Mouse (Mus musculus): Measurements from ENCODE around the gene Glrx.

The Glrx gene

GRCm38 (mm10) chr13:75839719-75840481 lies at the start of gene Glrx:
Gene Glrx (plus strand): TSS chr13:75839868.
- DNase-seq = peak; percentile 99

DNA sequence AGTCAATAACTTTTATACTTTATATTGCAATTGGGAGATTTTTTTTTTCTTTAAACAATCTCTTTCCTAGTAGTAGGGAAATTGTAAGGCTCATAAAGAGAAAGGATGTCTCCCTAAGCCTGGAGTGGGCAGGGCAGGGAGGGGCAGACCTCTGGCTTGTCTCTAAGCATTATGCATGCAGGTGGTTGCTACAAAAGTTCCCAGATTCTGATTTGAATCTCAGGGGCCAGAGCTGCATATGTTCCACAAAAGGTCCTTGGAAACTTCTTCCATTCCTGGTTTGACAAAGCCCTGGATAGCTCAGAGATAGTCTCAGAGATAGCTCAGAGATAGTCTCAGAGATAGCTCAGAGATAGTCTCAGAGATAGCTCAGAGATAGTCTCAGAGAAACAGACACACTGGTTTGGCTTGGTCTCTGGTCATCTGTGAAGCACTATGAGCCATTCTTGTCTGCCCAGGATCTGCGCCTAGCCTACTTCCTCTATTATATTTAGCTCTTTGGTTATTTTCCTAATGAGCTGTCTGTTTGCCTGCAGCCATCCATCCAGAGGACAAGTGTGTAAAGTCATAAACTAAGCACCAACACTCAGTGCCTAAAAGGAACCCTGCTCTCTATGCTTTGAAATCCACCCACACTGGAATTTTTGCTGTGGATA lies 49.0 kb upstream of the Glrx start:
- DNase-seq = peak; percentile 76

GRCm38 (mm10) chr13:75793863-75794629 lies 45.6 kb upstream of the Glrx start:
- no peak for DNase-seq

- DNase-seq = peak; percentile 99
These were observed 42.1 kb upstream of the Glrx start for GRCm38 (mm10) chr13:75797369-75798141.

DNA sequence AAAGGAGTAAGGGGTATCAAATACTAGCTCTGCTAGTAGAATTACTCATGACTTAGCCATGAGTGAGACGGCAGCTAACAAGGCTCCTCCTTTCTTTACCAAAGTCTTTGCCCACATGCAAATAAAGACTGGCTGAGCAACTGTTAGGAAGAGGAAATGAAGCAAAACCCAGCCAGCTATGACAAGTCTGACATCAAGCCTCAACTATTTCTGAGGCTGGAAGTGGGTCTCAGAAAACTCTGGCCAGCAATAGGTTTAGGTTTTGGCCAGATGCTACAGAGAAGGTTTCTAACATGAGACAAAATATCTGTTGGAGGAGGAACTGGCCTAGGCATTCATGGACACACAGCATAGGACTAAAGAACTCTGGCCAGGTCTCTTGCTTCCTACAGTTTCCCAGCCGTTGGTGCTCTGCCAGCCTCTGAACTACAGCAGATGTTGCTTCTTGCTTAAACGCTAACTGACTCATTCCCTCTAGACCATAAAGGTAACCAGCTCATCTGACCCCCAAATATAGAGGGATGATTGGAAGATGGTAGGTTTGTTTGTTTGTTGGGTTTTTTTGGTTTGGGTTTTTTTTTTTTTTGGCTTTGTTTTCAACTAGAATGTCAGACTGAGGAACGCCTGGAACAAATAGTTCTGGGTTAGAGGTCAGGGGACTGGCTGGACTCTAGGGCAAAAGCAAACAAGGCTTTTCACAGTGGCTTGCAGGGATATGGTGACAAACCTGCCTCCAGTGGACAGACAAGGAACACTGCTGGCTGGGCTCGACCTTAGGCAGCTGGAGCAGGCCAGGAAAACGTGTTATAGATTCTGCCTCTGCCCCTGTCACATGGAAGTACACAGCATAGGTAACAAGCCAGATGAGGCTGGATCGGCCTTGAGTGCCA lies 41.0 kb upstream of the Glrx start:
- peak; percentile 94 for DNase-seq

GRCm38 (mm10) chr13:75799421-75799820 lies 40.2 kb upstream of the Glrx start:
- no peak for DNase-seq

- DNase-seq = no peak
These were observed 31.7 kb upstream of the Glrx start for GRCm38 (mm10) chr13:75807969-75808368.

GRCm38 (mm10) chr13:75809957-75810356 lies 29.7 kb upstream of the Glrx start:
- no peak for DNase-seq

DNA sequence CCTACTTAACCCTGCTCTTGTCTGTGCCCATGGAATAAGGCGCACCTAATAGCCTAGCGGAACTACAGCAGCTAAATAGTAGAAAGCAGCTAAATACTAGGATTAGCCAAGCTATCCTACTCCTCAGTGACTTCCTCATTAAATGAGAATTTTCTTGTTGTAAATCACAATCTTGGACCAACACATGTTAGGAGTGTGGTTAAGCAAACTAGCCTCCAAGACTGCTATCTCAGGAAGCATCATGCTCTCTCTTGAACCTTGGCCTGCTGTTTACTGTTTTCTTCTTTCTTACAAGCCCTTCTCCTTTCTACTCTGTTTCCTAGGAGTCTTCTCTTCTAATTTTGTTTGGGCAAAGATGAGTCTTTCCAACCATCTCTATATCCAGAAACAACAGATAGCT lies 22.5 kb upstream of the Glrx start:
- no peak for DNase-seq

GRCm38 (mm10) chr13:75818486-75818885 lies 21.2 kb upstream of the Glrx start:
- peak; percentile 14 for DNase-seq

- peak; percentile 60 for DNase-seq
These were observed 20.5 kb upstream of the Glrx start for GRCm38 (mm10) chr13:75818945-75819706.

GRCm38 (mm10) chr13:75819898-75820297 lies 19.8 kb upstream of the Glrx start:
- peak; percentile 6 for DNase-seq

DNA sequence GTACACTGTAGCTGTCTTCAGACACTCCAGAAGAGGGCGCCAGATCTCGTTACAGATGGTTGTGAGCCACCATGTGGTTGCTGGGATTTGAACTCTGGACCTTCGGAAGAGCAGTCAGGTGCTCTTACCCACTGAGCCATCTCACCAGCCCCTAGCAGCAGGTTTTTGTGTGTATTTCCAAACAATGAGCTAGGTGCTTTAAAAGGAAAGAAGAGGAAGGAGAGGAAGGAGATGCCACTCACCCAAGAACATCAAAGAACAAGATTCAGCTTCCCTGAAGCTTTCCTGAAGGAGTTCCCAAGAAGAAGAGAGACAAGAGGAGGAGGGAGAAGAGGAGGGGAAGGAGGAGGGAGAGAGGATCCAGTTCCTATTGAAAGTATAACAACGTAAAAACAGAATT lies 17.3 kb upstream of the Glrx start:
- peak; percentile 57 for DNase-seq

DNA sequence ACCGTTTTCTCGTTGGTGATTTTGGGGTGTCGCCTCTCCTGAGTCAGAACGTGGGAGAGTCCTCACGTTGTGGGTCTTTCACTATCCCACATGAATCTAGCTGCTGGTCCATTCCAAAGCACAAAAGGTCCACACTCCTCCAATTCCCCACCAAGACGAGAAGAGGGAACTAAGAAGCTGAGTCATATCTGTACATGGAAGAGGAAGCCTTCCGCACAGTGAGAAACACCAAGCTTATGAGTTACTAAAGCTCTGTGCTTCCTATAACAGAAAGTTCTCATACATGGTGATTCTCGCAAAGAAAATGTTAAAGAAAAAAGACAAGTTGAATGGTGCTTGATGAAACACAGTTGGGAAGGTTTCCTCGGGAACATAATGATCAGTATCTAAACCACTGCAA lies 16.5 kb upstream of the Glrx start:
- peak; percentile 77 for DNase-seq

DNA sequence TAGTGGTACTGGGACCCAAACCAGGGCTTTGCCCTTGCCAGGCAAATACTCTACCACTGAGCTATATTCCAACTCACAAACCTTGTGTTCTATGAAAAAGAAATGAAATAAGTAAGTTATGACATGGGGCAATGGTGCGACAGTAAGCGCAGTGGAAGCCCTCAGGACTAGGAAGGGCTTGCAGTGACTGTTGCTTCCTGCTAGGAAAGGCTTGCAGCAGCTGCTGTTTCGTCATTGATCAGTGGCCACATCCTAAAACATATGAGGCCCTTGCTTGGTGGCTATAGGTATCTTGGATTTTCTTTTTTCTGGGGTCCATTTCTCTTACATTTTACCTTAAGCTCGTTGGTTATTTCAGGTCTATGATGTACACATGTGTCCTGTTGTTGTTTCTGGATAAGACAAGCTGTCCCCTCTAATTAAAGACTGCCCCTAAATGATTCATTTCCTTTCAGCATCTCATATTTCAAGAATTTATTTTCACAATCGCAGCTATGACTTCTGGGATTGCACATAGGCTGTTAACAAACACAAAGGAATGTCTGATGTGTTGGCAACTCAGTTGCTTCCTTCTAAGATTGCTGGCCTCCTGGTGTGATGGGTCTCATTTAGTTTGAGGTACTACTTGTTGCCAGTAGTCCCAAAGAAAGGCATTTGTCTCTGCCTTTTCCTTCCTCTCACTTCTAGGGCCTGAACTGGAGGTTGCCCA lies 14.9 kb upstream of the Glrx start:
- DNase-seq = peak; percentile 79

- DNase-seq = peak; percentile 4
These were observed 14.3 kb upstream of the Glrx start for GRCm38 (mm10) chr13:75825388-75825787.

GRCm38 (mm10) chr13:75830708-75831107 lies 9.0 kb upstream of the Glrx start:
- peak; percentile 39 for DNase-seq

DNA sequence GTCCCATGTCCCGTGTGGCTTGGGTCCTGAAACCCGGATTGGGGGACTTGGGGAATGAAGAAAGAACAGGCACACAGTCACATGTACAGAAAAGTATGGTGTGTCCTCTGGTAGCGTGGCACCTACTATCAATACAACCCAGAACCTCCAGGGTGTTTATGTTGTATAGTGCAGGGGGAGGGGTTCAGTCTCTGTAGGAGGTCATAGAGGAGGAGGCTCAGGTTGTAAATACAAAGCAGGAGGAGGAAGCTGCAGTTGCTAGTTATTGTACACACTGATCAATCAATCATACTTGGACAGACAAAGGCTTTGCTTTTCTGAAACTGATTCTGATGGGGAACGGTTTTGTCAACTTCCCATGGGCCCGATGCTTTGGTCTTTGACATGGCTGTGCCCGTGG lies 8.0 kb upstream of the Glrx start:
- DNase-seq = peak; percentile 78

- peak; percentile 28 for DNase-seq
These were observed 7.0 kb upstream of the Glrx start for GRCm38 (mm10) chr13:75832697-75833096.

GRCm38 (mm10) chr13:75833499-75833898 lies 6.2 kb upstream of the Glrx start:
- DNase-seq = peak; percentile 33
